Mouse (Mus musculus) neural tube, embryonic 11.5 days (tissue): ENCODE data around the gene Cdhr1. TPM values are rescaled to one million over a fixed set of nuclear protein-coding genes. Genes with fewer than 3 reads are reported as not detected.
"Not testable (repeated sequence)": the region's sequence is repeated elsewhere in the genome, so short reads cannot be mapped to it uniquely, and the experiment has no call there.

Experiments
- ATAC-seq: fragments of 200-750 bp; cut with Nextera tagmentation; 2 replicates; pipeline ENCODE4 v1.8.0; 2017; ENCODE audit warnings: moderate number of reproducible peaks, mild to moderate bottlenecking, moderate TSS enrichment, moderate library complexity; ENCODE audit not compliant: insufficient read depth, low FRiP score, low TSS enrichment
- DNase-seq: peaks from one replicate; pipeline ENCODE4 v3.0.0-alpha.2; 2015; ENCODE audit warnings: low spot score
- H3K27ac ChIP-seq: fragments of 300-500 bp; sonication (generic); 2 replicates; pipeline ENCODE4 v1.5.1; 2014; ENCODE audit warnings: low read depth, mild to moderate bottlenecking, low read length
- H3K27me3 ChIP-seq: fragments of 300-500 bp; sonication (generic); 2 replicates; pipeline ENCODE4 v1.6.1; 2014; ENCODE audit warnings: mild to moderate bottlenecking, low read length, mixed read lengths; ENCODE audit not compliant: control insufficient read depth, insufficient read depth
- H3K36me3 ChIP-seq: fragments of 300-500 bp; sonication (generic); 2 replicates; pipeline ENCODE4 v1.6.1; 2014; ENCODE audit warnings: mild to moderate bottlenecking, low read length, moderate library complexity, mixed read lengths; ENCODE audit not compliant: control insufficient read depth, insufficient read depth
- H3K4me1 ChIP-seq: fragments of 300-500 bp; sonication (generic); 2 replicates; pipeline ENCODE4 v1.6.1; 2014; ENCODE audit warnings: low read length, mixed read lengths; ENCODE audit not compliant: control insufficient read depth, insufficient read depth
- H3K4me2 ChIP-seq: fragments of 300-500 bp; sonication (generic); 2 replicates; pipeline ENCODE4 v1.6.1; 2014; ENCODE audit warnings: low read depth, mild to moderate bottlenecking, moderate library complexity
- H3K4me3 ChIP-seq: fragments of 300-500 bp; sonication (generic); 2 replicates; pipeline ENCODE4 v1.5.1; 2014; ENCODE audit warnings: low read depth, low read length
- H3K9ac ChIP-seq: fragments of 300-500 bp; sonication (generic); 2 replicates; pipeline ENCODE4 v1.6.1; 2014; ENCODE audit warnings: mild to moderate bottlenecking, low read length
- H3K9me3 ChIP-seq: fragments of 300-500 bp; sonication (generic); 2 replicates; pipeline ENCODE4 v1.6.1; 2016; ENCODE audit warnings: low read length; ENCODE audit not compliant: control insufficient read depth
- WGBS: fragments of 180-500 bp; shearing (Covaris S2); extraction: QIAGEN DNeasy Blood & Tissue Kit; methylation state at CpG from one replicate; pipeline ENCODE4 v1.1.7; 2014; 5-methylcytosine and 5-hydroxymethylcytosine counted together
- polyA plus RNA-seq: library from polyadenylated mRNA; unstranded; fragments of >200 nt; fragmentation: Nextera tagmentation; extraction: Ambion mirVana; gene quantifications from 2 replicates; pipeline ENCODE4 v1.2.1, GENCODE M21; 2014

Gene Cdhr1
- polyA plus RNA-seq, result 3.5 and 4.8 TPM in 2 replicates

DNA sequence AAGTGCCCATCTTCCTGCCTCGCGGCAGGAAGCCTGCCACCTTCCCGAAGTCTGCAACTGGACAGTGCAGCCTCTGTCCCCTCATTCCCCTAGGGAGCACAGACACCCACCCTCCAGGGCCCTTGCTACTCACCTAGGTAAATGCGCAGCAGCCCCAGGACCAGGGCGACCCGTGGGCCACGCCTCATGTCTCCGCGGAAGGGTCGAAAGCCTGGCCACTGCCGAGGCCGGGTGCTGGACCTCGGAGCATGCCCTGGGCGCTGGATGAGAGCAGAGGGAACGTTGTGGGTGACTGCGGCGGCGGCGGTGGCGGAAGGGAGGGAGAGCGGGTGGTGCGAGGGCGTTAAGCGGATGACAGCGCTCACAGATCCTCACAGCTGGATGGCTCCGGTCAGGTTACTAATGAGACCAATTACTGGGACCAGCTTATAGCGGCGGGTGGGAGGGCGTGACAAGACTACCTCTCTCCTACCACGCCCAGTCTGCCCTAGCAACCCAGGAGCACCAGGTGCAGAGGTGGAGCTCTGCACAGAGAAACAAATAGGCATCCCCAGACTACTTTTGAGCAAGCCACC lies at the start of gene Cdhr1:
Cdhr1 (minus strand) TSS at position 392 of the 575 bp plus-strand sequence.
- DNase-seq (peak; percentile 41), ATAC-seq (peak; percentile 67)
- peak within 1 kb of the TSS; percentile 48 for H3K9ac ChIP-seq
- peak within 1 kb of the TSS; percentile 65 for H3K4me2 ChIP-seq
- no peaks in the 10 kb centered on the region for H3K36me3 ChIP-seq
- peak within 1 kb of the TSS; percentile 33 for H3K4me3 ChIP-seq
- no peaks in the 10 kb centered on the region for H3K9me3 ChIP-seq
- H3K4me1 ChIP-seq, result peaks cover 2% of the 10 kb centered on the region; the same call in 1 of the 2 replicates
- no peak within 1 kb of the TSS for H3K27ac ChIP-seq
- no peaks in the 10 kb centered on the region for H3K27me3 ChIP-seq
- WGBS, result under 1% methylated on average over 22 of the region's 30 CpGs

DNA sequence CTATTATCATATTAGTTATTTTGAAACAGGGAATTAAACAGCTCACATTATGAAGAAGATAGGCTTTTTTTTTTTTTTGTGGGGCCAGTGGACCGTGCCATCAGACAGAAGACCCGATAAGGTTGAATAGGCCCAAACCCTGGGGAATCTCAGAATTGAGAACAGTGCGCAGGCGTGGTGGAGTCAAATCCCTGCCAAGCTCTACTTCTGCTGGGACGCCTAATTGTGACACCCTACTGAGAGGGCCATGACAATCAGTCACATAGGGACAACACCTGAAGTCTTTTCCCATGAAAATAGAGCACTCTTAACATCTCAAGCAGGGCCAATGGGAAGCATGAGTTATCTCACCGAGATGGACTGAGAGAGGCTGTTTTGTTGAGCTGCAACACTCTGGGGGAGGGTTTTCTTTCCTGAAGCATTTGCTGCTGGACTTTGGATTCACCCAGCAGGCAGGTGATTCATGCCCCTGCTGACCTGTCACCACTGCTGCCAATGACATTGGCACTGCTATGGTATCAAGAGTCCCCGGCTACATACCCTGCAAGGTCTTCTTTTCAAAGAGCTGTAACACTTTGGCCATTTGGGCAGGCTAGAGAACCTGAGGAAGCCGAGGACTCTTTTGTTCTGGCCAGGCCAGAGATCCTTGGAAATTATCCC lies 41.0 kb upstream of the Cdhr1 start:
- 62% methylated on average over 8 of the region's 8 CpGs for WGBS
- Histone ChIP-seq H3K27me3 (no peaks in the 10 kb centered on the region), H3K9ac (no peak overlapping the region), H3K4me1 (no peaks in the 10 kb centered on the region), H3K36me3 (no peaks in the 10 kb centered on the region), H3K4me3 (no peak overlapping the region), H3K27ac (no peak overlapping the region), H3K9me3 (no peaks in the 10 kb centered on the region), H3K4me2 (no peak overlapping the region)
- no peak for DNase-seq
- no peak for ATAC-seq

DNA sequence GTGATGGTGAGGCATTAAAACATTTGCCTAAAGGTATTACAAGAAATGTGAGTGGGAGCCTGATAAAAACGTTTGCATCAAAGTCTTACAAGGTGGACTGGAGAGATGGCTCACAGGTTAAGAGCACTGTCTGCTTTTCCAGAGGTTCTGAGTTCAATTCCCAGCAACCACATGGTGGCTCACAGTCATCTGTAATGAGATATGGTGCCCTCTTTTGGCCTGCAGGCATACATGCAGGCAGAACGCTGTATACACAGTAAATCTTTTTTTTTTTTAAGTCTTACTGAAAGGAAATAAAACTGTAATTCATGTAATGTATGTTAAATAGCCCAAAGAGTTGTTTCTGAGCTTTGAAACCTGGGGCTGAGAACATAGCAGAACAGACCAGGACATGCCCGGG lies 39.4 kb upstream of the Cdhr1 start:
- H3K4me2 ChIP-seq, H3K9ac ChIP-seq, H3K27me3 ChIP-seq, H3K4me1 ChIP-seq, H3K36me3 ChIP-seq, H3K9me3 ChIP-seq, ATAC-seq, H3K27ac ChIP-seq, DNase-seq, H3K4me3 ChIP-seq: not testable (repeated sequence)
- 79% methylated on average over 2 of the region's 3 CpGs for WGBS

DNA sequence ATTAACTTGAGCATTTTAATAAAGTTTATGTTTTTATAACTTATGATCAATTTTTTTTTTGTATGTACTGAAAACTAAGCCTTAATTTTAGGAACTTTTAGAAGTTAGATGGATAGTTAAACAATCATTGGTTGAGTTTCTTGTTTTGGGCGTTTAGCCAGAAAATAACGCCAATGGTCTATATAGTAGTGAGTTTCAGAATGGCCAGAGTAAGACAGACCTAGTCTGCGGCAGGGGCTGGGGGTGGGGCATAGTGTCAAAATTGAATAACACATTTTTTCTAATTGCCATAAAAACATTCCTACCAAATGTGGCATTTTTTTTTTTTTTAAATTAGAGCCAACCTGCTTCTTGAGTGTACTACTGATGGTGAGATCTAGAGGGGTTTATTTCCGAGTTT lies 38.0 kb upstream of the Cdhr1 start:
- no peak for DNase-seq
- H3K9ac ChIP-seq, result no peak overlapping the region
- no peaks in the 10 kb centered on the region for H3K9me3 ChIP-seq
- no peak overlapping the region for H3K4me3 ChIP-seq
- H3K4me1 ChIP-seq, result no peaks in the 10 kb centered on the region
- H3K27me3 ChIP-seq, result no peaks in the 10 kb centered on the region
- ATAC-seq, result no peak
- no peak overlapping the region for H3K4me2 ChIP-seq
- 89% methylated on average over 4 of the region's 4 CpGs for WGBS
- no peaks in the 10 kb centered on the region; the same call in 1 of the 2 replicates for H3K36me3 ChIP-seq
- H3K27ac ChIP-seq, result no peak overlapping the region

DNA sequence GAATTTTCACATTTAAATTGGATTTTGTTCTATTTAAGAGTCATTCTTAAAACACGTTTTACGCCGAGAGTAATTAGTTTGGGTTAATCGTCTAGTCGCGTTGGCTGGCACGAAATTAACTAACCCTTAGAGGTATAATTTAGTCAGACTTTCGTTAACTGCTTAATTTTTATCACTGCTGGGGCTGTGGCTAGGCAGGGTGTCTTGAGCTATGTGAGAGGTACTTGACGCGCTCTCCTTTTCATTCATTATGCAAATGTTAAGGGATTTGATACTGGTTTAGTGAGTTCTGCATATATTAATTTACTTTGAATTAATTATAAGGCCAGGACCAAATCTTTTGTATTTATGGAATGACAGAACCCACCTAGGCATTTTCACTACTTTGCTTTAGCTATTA lies 37.5 kb upstream of the Cdhr1 start:
- no peak for DNase-seq
- no peaks in the 10 kb centered on the region for H3K27me3 ChIP-seq
- peak overlapping the region; percentile 35 for H3K9ac ChIP-seq
- no peaks in the 10 kb centered on the region for H3K9me3 ChIP-seq
- H3K27ac ChIP-seq, result no peak overlapping the region
- no peaks in the 10 kb centered on the region; the same call in 1 of the 2 replicates for H3K36me3 ChIP-seq
- peak overlapping the region; percentile 64 for H3K4me2 ChIP-seq
- H3K4me1 ChIP-seq, result no peaks in the 10 kb centered on the region
- ATAC-seq, result peak; percentile 71
- 3% methylated on average over 10 of the region's 10 CpGs for WGBS
- H3K4me3 ChIP-seq, result peak overlapping the region; percentile 62

DNA sequence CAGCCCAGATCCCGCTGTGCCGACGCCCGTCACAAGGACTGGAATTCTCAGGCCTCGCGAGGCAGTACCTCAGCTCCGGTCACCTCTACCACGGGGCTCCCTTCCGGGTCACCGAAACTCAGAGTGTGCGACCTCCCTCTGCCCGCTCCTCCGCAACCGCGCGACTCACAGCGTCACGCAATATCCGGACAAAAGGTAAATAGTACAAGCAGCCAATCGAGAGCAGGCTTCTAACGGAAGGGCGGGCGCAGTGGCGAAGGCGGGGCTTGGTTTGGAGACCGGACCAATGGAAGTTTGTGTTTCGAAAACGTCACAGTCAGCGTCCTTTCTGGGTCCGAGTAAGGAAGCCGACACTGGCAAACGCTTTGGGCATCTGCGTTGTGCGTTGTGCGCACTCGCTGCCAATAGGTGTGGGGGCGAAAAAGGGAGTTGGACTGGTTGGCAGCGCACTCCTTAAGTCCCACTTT lies 37.0 kb upstream of the Cdhr1 start, which contains the start of gene Ghitm:
Ghitm (minus strand) TSS at position 146 of the 467 bp plus-strand sequence.
- no peaks in the 10 kb centered on the region for H3K4me1 ChIP-seq
- no peak within 1 kb of the TSS; the same call in 1 of the 2 replicates for H3K27ac ChIP-seq
- WGBS, result under 1% methylated on average over 38 of the region's 38 CpGs
- H3K9me3 ChIP-seq, result no peaks in the 10 kb centered on the region
- peak within 1 kb of the TSS; percentile 62 for H3K4me3 ChIP-seq
- peak within 1 kb of the TSS; percentile 64 for H3K4me2 ChIP-seq
- peak within 1 kb of the TSS; percentile 71 for H3K9ac ChIP-seq
- DNase-seq (peak; percentile 96), ATAC-seq (peak; percentile 99)
- H3K27me3 ChIP-seq, result no peaks in the 10 kb centered on the region
- H3K36me3 ChIP-seq, result no peaks in the 10 kb centered on the region; the same call in 1 of the 2 replicates

DNA sequence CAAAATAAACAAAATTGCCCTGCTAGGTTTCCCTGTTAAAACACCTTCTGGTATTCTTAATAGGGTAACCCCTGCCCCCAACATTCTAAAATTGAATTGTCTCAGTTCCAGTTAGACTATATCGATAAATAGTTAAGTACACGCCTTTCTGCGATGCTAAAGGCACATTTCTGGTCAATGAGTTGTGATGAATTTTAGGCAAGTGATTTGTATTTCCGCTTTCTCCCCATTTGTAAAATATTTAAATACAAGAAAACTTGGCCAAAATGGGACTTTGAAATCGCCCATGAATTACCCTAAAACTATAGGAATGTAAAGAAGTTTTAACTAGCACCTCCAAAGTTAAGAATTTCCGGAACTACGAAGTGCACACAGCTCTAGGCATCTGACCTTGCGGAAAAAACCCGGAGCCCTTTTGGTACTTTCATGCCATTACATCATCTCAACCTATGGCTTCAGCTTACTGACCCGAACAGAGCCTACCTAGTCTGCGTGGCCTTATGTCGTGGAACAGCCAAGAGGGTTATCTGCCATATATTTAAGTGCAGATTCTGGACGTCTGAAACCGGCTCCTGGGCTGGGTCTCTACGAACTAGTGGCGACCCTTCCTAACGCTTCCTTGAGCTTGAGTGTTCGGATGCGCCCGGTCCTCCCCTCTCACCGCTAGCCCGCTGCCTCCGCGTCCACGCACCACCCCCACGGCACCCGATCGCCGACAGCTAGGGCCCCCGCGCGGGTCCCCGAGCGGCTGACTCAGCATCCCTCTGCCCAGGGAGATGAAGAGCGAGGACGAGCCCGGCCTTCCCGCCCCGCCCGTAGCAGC lies 36.4 kb upstream of the Cdhr1 start:
- ATAC-seq, result no peak; the same call in 1 of the 2 replicates
- Histone ChIP-seq H3K4me2 (peak overlapping the region; percentile 61), H3K9me3 (no peaks in the 10 kb centered on the region), H3K4me3 (peak overlapping the region; percentile 62), H3K36me3 (no peaks in the 10 kb centered on the region; the same call in 1 of the 2 replicates), H3K27ac (no peak overlapping the region; the same call in 1 of the 2 replicates), H3K4me1 (no peaks in the 10 kb centered on the region), H3K27me3 (no peaks in the 10 kb centered on the region), H3K9ac (peak overlapping the region; percentile 71)
- no peak for DNase-seq
- 2% methylated on average over 40 of the region's 40 CpGs for WGBS

DNA sequence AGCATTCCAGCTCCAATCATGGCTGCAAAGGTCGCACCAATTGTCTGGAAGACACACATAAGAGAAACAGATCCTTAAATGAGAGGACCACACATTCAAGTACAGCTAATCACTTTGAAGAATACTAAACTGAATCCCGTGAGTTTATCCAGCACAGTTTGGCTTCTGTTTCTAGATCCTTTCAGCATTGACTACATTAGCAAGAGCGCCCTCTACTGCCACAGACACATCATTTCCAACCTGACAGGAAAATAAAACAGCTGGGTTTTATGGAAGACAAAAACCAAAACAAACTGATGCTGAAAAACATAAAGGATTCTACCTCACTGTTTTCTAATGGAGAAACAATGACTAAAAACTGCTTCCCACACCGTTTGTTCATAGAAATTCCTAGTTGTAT lies 29.5 kb upstream of the Cdhr1 start:
- no peaks in the 10 kb centered on the region for H3K4me1 ChIP-seq
- H3K9me3 ChIP-seq, result no peaks in the 10 kb centered on the region
- H3K27me3 ChIP-seq, result no peaks in the 10 kb centered on the region
- H3K27ac ChIP-seq, result no peak overlapping the region
- 55% methylated on average over 4 of the region's 4 CpGs for WGBS
- H3K4me2 ChIP-seq, result no peak overlapping the region
- H3K4me3 ChIP-seq, result no peak overlapping the region
- DNase-seq (peak; percentile 32), ATAC-seq (no peak)
- no peak overlapping the region for H3K9ac ChIP-seq
- H3K36me3 ChIP-seq, result peaks cover 2% of the 10 kb centered on the region
